Mouse (Mus musculus) embryonic stem cell, embryonic (primary cell): ENCODE measurements around the gene Mcrip1.

Source experiments
- CTCF ChIA-PET, 4 experiments: fragments of 300-600 bp in 2 of 4; fragments of 350-600 bp in 2 of 4; sonication (Branson Sonifier 250); formaldehyde crosslinking; loops; one replicate each; lab custom pipeline; 2022; ENCODE audit warnings: inconsistent platforms in 2 of 4; lab: Charles Lee
- POLR2A ChIA-PET, 4 experiments: fragments of 300-600 bp in 2 of 4; fragments of 350-600 bp in 2 of 4; sonication (Branson Sonifier 250); formaldehyde crosslinking; loops; one replicate each; lab custom pipeline; 2022; ENCODE audit warnings: antibody characterized with exemption in 4 of 4, inconsistent platforms in 1 of 4; lab: Charles Lee

Mcrip1 gene

GRCm38 (mm10) chr11:120539285-120540014 lies 10.1 kb downstream of the Mcrip1 start:
- ChIA-PET CTCF (interaction anchor here in 1 of 4 experiments (0.6 to 2.4 kb wide), 3 partner anchors 38 to 52 kb away, joined by 3 to 7 read pairs (median 3); no protein-coding TSS in a partner anchor), POLR2A (interaction anchor here in 3 of 4 experiments (0.7 to 2.8 kb wide), 23 partner anchors 8 to 237 kb away, joined by 3 to 13 read pairs (median 3); partner anchors contain the start of genes Gcgr (in 2 of the 3), P4hb (in 2 of the 3), Cenpx (in 1 of the 3) and Dcxr (in 1 of the 3))

- ChIA-PET POLR2A (interaction anchor here in 3 of 4 experiments (0.7 to 1.9 kb wide), 19 partner anchors 8 to 237 kb away, joined by 3 to 11 read pairs (median 3); partner anchors contain the start of genes Gcgr (in 2 of the 3), P4hb (in 2 of the 3), Dcxr (in 1 of the 3) and Mrpl12 (in 1 of the 3)), CTCF (interaction anchor here in 1 of 4 experiments (1.2 to 2.4 kb wide), 3 partner anchors 39 to 237 kb away, joined by 3 to 7 read pairs (median 3); no protein-coding TSS in a partner anchor)
Measured at GRCm38 (mm10) chr11:120538955-120539284, 10.6 kb downstream of the Mcrip1 start.

GRCm38 (mm10) chr11:120538485-120538884 lies 11.0 kb downstream of the Mcrip1 start:
- ChIA-PET CTCF (interaction anchor here in 1 of 4 experiments (1.2 to 1.3 kb wide), 2 partner anchors 41 to 238 kb away, joined by 3 read pairs; no protein-coding TSS in a partner anchor), POLR2A (interaction anchor here in 3 of 4 experiments (0.7 to 1.9 kb wide), 17 partner anchors 8 to 238 kb away, joined by 3 to 11 read pairs (median 4); partner anchors contain the start of genes P4hb (in 2 of the 3), Dcxr (in 1 of the 3), Gcgr (in 1 of the 3) and Mrpl12 (in 1 of the 3))

- ChIA-PET POLR2A (interaction anchor here in 1 of 4 experiments (1.1 to 1.4 kb wide), 3 partner anchors 15 to 68 kb away, joined by 3 to 4 read pairs (median 4); partner anchors contain the start of genes Arl16 and Ppp1r27), CTCF (interaction anchor here in 1 of 4 experiments (0.9 to 1.0 kb wide), 2 partner anchors 44 to 46 kb away, joined by 3 read pairs; no protein-coding TSS in a partner anchor)
Measured at GRCm38 (mm10) chr11:120535804-120536203, 13.7 kb downstream of the Mcrip1 start.

GRCm38 (mm10) chr11:120535145-120535544 lies 14.4 kb downstream of the Mcrip1 start:
- CTCF ChIA-PET = no interaction called here
- POLR2A ChIA-PET = interaction anchor here in 2 of 4 experiments (0.8 to 1.8 kb wide), 5 partner anchors 8 to 207 kb away, joined by 3 to 5 read pairs (median 4); partner anchors contain the start of gene Arl16 (in 2 of the 2)

- CTCF ChIA-PET = no interaction called here
- POLR2A ChIA-PET = interaction anchor here in 2 of 4 experiments (0.8 to 1.8 kb wide), 8 partner anchors 9 to 209 kb away, joined by 3 to 5 read pairs (median 3); partner anchors contain the start of genes Arl16 (in 1 of the 2), P4hb (in 1 of the 2) and Ppp1r27 (in 1 of the 2)
Measured at GRCm38 (mm10) chr11:120534093-120534492, 15.4 kb downstream of the Mcrip1 start.

- ChIA-PET CTCF (interaction anchor here in 3 of 4 experiments (0.6 to 2.6 kb wide), 8 partner anchors 10 to 608 kb away, joined by 3 to 9 read pairs (median 3); no protein-coding TSS in a partner anchor), POLR2A (interaction anchor here in 3 of 4 experiments (0.6 to 3.6 kb wide), 17 partner anchors 9 to 112 kb away, joined by 3 to 18 read pairs (median 5); partner anchors contain the start of genes P4hb (in 3 of the 3), Pycr1 (in 1 of the 3) and Slc25a10 (in 1 of the 3))
Measured at GRCm38 (mm10) chr11:120531646-120532045, 17.9 kb downstream of the Mcrip1 start.

- CTCF ChIA-PET = interaction anchor here (0.5 to 2.6 kb wide), 16 partner anchors 12 to 911 kb away, joined by 3 to 9 read pairs (median 4); partner anchors contain the start of gene Slc25a10 (in 1 of the 4)
Measured at GRCm38 (mm10) chr11:120530085-120530964, 19.2 kb downstream of the Mcrip1 start, which contains the start of gene Gcgr. Gcgr (plus strand) TSS chr11:120530699.

GRCm38 (mm10) chr11:120528903-120529302 lies 20.6 kb downstream of the Mcrip1 start:
- CTCF ChIA-PET = interaction anchor here in 2 of 4 experiments (0.9 to 1.2 kb wide), 2 partner anchors 14 to 198 kb away, joined by 3 to 8 read pairs; partner anchors contain the start of gene Dcxr (in 1 of the 2)
- POLR2A ChIA-PET = interaction anchor here in 1 of 4 experiments (0.7 to 1.7 kb wide), 6 partner anchors 11 to 46 kb away, joined by 3 to 6 read pairs (median 3); no protein-coding TSS in a partner anchor

More at GRCm38 (mm10) chr11:120530085-120530964, 19.2 kb downstream of the Mcrip1 start, which contains the start of gene Gcgr:
- POLR2A ChIA-PET = interaction anchor here in 3 of 4 experiments (0.6 to 3.6 kb wide), 30 partner anchors 9 to 552 kb away, joined by 3 to 18 read pairs (median 4); partner anchors contain the start of genes P4hb (in 3 of the 3), Mrpl12 (in 2 of the 3), Aspscr1 (in 1 of the 3) and Fasn (in 1 of the 3)

GRCm38 (mm10) chr11:120527690-120528354 lies 21.7 kb downstream of the Mcrip1 start:
- ChIA-PET POLR2A (interaction anchor here in 2 of 4 experiments (0.6 to 1.7 kb wide), 11 partner anchors 10 to 173 kb away, joined by 3 to 6 read pairs (median 3); partner anchors contain the start of gene Nploc4 (in 1 of the 2)), CTCF (interaction anchor here in 1 of 4 experiments (0.9 kb wide), 1 partner anchor 38 kb away, joined by 5 read pairs; no protein-coding TSS in a partner anchor)

- POLR2A ChIA-PET = interaction anchor here in 1 of 4 experiments (0.7 kb wide), 1 partner anchor 326 kb away, joined by 3 read pairs; no protein-coding TSS in a partner anchor
- CTCF ChIA-PET = interaction anchor here in 2 of 4 experiments (0.7 to 1.5 kb wide), 2 partner anchors 15 to 33 kb away, joined by 3 to 5 read pairs; no protein-coding TSS in a partner anchor
Measured at GRCm38 (mm10) chr11:120525959-120526358, 23.6 kb downstream of the Mcrip1 start.

- CTCF ChIA-PET = interaction anchor here in 2 of 4 experiments (0.9 to 1.6 kb wide), 2 partner anchors 33 to 277 kb away, joined by 3 read pairs; no protein-coding TSS in a partner anchor
- POLR2A ChIA-PET = interaction anchor here in 1 of 4 experiments (0.9 kb wide), 1 partner anchor 41 kb away, joined by 3 read pairs; no protein-coding TSS in a partner anchor
Measured at GRCm38 (mm10) chr11:120522581-120522980, 26.9 kb downstream of the Mcrip1 start.

- ChIA-PET CTCF (interaction anchor here in 3 of 4 experiments (0.6 to 1.0 kb wide), 5 partner anchors 11 to 256 kb away, joined by 3 to 10 read pairs (median 4); no protein-coding TSS in a partner anchor), POLR2A (interaction anchor here in 3 of 4 experiments (0.6 to 1.7 kb wide), 10 partner anchors 9 to 61 kb away, joined by 3 to 4 read pairs (median 4); partner anchors contain the start of gene Gcgr (in 1 of the 3))
Measured at GRCm38 (mm10) chr11:120520967-120521540, 28.5 kb downstream of the Mcrip1 start.

- CTCF ChIA-PET = interaction anchor here in 2 of 4 experiments (0.6 to 1.0 kb wide), 4 partner anchors 10 to 256 kb away, joined by 3 to 10 read pairs (median 4); no protein-coding TSS in a partner anchor
- POLR2A ChIA-PET = interaction anchor here in 3 of 4 experiments (0.6 to 1.7 kb wide), 10 partner anchors 8 to 62 kb away, joined by 3 to 4 read pairs (median 4); partner anchors contain the start of gene Gcgr (in 1 of the 3)
Measured at GRCm38 (mm10) chr11:120520498-120520897, 29.0 kb downstream of the Mcrip1 start.

- ChIA-PET CTCF (interaction anchor here in 1 of 4 experiments (0.6 kb wide), 1 partner anchor 592 kb away, joined by 3 read pairs; no protein-coding TSS in a partner anchor), POLR2A (interaction anchor here in 2 of 4 experiments (1.2 to 1.7 kb wide), 2 partner anchors 60 to 63 kb away, joined by 4 read pairs; no protein-coding TSS in a partner anchor)
Measured at GRCm38 (mm10) chr11:120519738-120520137, 29.8 kb downstream of the Mcrip1 start.
